Mouse (Mus musculus) hindbrain, embryonic 14.5 days (tissue): Measurements from ENCODE around the gene Fam204a. TPM values are rescaled to one million over a fixed set of nuclear protein-coding genes. Genes with fewer than 3 reads are reported as not detected.

Source experiments
- polyA plus RNA-seq: library from polyadenylated mRNA; unstranded; fragments of >200 nt; fragmentation: Nextera tagmentation; extraction: Ambion mirVana; gene quantifications from 2 replicates; pipeline ENCODE4 v1.2.1, GENCODE M21; 2014

Fam204a gene
- polyA plus RNA-seq, 1 experiment from 2014 or later: 67.1 TPM

Other genes with a start within 250 kb of the Fam204a start
- 0.30 and 0.32 TPM in 2 replicates for gene Prlhr, start 241.6 kb upstream of the Fam204a start, polyA plus RNA-seq